Mouse (Mus musculus) cortical plate, adult 2 months (tissue): ENCODE measurements around the gene Ak4.

Source experiments
- CTCF ChIP-seq: fragments of 200-500 bp; IDR thresholded peaks from 2 replicates; pipeline ENCODE4 v1.5.1; 2011; ENCODE audit warnings: mild to moderate bottlenecking, control low read depth, low read length; ENCODE audit not compliant: insufficient read depth; ENCODE audit errors: extremely low read depth
- POLR2A ChIP-seq: fragments of 200-500 bp; IDR thresholded peaks from 2 replicates; pipeline ENCODE4 v1.6.1; 2011; ENCODE audit warnings: mild to moderate bottlenecking, low read length, control low read depth; ENCODE audit not compliant: insufficient read depth; ENCODE audit errors: extremely low read depth

GRCm38 (mm10) chr4:101507571-101508422 is 88.7 kb downstream of the Ak4 start:
- peak; percentile 91 for TF ChIP-seq POLR2A
- TF ChIP-seq CTCF = no peak
